Mouse (Mus musculus) heart, postnatal 10 days (tissue): ENCODE measurements around the gene Slc38a3. TPM values are rescaled to one million over a fixed set of nuclear protein-coding genes. Genes with fewer than 3 reads are reported as not detected.

Experiments
- DNase-seq, 2 experiments: peaks; one replicate each; pipeline ENCODE4 v3.0.0; 2021
- intact Hi-C: fragments of 180-260 bp; cut with DNase I; formaldehyde crosslinking; loops from one replicate; pipeline ENCODE4 v1.15.1; 2025
- total RNA-seq, 2 experiments: library from RNA; stranded (reverse); gene quantifications; 2 replicates each; pipeline ENCODE4 v1.2.3; 2021

Slc38a3 gene
- total RNA-seq, 2 experiments from 2014 or later: 20.5 to 22.6 TPM

GRCm38 (mm10) chr9:107626158-107626843, 43.0 kb downstream of the Slc38a3 start:
- intact Hi-C loops: no loop called here
- no peak for DNase-seq

GRCm38 (mm10) chr9:107625351-107626128, 43.8 kb downstream of the Slc38a3 start:
- no peak for DNase-seq
- intact Hi-C loops: no loop called here

- intact Hi-C loops: no loop called here
- no peak for DNase-seq
Measured at GRCm38 (mm10) chr9:107624951-107625350, 44.4 kb downstream of the Slc38a3 start.

- DNase-seq: peak; percentile 62 to 64
- intact Hi-C loops: no loop called here
Measured at GRCm38 (mm10) chr9:107624539-107624938, 44.8 kb downstream of the Slc38a3 start.

- intact Hi-C loops: no loop called here
- DNase-seq: no peak
Measured at GRCm38 (mm10) chr9:107620954-107621353, 48.4 kb downstream of the Slc38a3 start.

- DNase-seq: peak in 1 of 2 experiments; percentile 67
- intact Hi-C loops: no loop called here
Measured at GRCm38 (mm10) chr9:107619546-107619879, 49.8 kb downstream of the Slc38a3 start.

GRCm38 (mm10) chr9:107618778-107619545, 50.4 kb downstream of the Slc38a3 start:
- peak; percentile 76 to 79 for DNase-seq
- intact Hi-C loops: no loop called here

GRCm38 (mm10) chr9:107618098-107618497, 51.2 kb downstream of the Slc38a3 start:
- intact Hi-C loops: no loop called here
- no peak for DNase-seq

- intact Hi-C loops: no loop called here
- DNase-seq: no peak
Measured at GRCm38 (mm10) chr9:107617461-107617860, 51.9 kb downstream of the Slc38a3 start.

GRCm38 (mm10) chr9:107615035-107615434, 54.3 kb downstream of the Slc38a3 start:
- DNase-seq: peak; percentile 52 to 62
- intact Hi-C loops: no loop called here

GRCm38 (mm10) chr9:107612945-107613569, 56.3 kb downstream of the Slc38a3 start:
- no peak for DNase-seq

GRCm38 (mm10) chr9:107612191-107612944, 57.0 kb downstream of the Slc38a3 start:
- DNase-seq: peak; percentile 99 to 100
- intact Hi-C loops: loop anchor here (2.0 kb wide), 1 partner anchor 20 kb away; no protein-coding TSS in a partner anchor

More at GRCm38 (mm10) chr9:107612945-107613569, 56.3 kb downstream of the Slc38a3 start:
- intact Hi-C loops: loop anchor here (2.0 kb wide), 1 partner anchor 20 kb away; no protein-coding TSS in a partner anchor

GRCm38 (mm10) chr9:107611456-107612190, 57.7 kb downstream of the Slc38a3 start:
- intact Hi-C loops: loop anchor here (2.0 kb wide), 1 partner anchor 21 kb away; no protein-coding TSS in a partner anchor
- peak in 1 of 2 experiments; percentile 62 for DNase-seq

- intact Hi-C loops: no loop called here
Measured at GRCm38 (mm10) chr9:107609433-107609830, 59.9 kb downstream of the Slc38a3 start.

GRCm38 (mm10) chr9:107608741-107609432, 60.4 kb downstream of the Slc38a3 start, which contains the start of gene Sema3b:
TSS of gene Sema3b (minus strand) at chr9:107609229.
- DNase-seq: peak in 1 of 2 experiments; percentile 57
- intact Hi-C loops: no loop called here

More at GRCm38 (mm10) chr9:107609433-107609830, 59.9 kb downstream of the Slc38a3 start:
- DNase-seq: no peak

GRCm38 (mm10) chr9:107607653-107608245, 61.6 kb downstream of the Slc38a3 start:
- peak in 1 of 2 experiments; percentile 45 for DNase-seq
- intact Hi-C loops: no loop called here

GRCm38 (mm10) chr9:107607036-107607435, 62.3 kb downstream of the Slc38a3 start:
- intact Hi-C loops: no loop called here
- DNase-seq: no peak

GRCm38 (mm10) chr9:107606591-107606990, 62.7 kb downstream of the Slc38a3 start:
- intact Hi-C loops: no loop called here
- peak in 1 of 2 experiments; percentile 63 for DNase-seq
